Mouse (Mus musculus) lung, embryonic 16.5 days (tissue): Measurements from ENCODE around the gene Camp. TPM values are rescaled to one million over a fixed set of nuclear protein-coding genes. Genes with fewer than 3 reads are reported as not detected.
"Not testable (repeated sequence)": the region's sequence is repeated elsewhere in the genome, so short reads cannot be mapped to it uniquely, and the experiment has no call there.

Experiments used
- ATAC-seq: fragments of 200-750 bp; cut with Nextera tagmentation; 2 replicates; pipeline ENCODE4 v1.8.0; 2017; ENCODE audit warnings: low read depth, mild to moderate bottlenecking, moderate library complexity
- H3K27ac ChIP-seq: fragments of 300-500 bp; sonication (generic); 2 replicates; pipeline ENCODE4 v1.5.1; 2014; ENCODE audit warnings: mild to moderate bottlenecking, control low read depth, low read length
- H3K27me3 ChIP-seq: fragments of 300-500 bp; sonication (generic); 2 replicates; pipeline ENCODE4 v1.6.1; 2014; ENCODE audit warnings: low read depth, low read length, mixed read lengths; ENCODE audit not compliant: control insufficient read depth, insufficient read depth
- H3K36me3 ChIP-seq: fragments of 300-500 bp; sonication (generic); 2 replicates; pipeline ENCODE4 v1.6.1; 2014; ENCODE audit warnings: low read length; ENCODE audit not compliant: control insufficient read depth, insufficient read depth
- H3K4me1 ChIP-seq: fragments of 300-500 bp; sonication (generic); replicated peaks from 2 replicates; pipeline ENCODE4 v1.6.1; 2014; ENCODE audit warnings: low read length, mixed read lengths; ENCODE audit not compliant: control insufficient read depth, insufficient read depth
- H3K4me2 ChIP-seq: fragments of 300-500 bp; sonication (generic); 2 replicates; pipeline ENCODE4 v1.6.1; 2014; ENCODE audit warnings: low read depth, low read length, control low read depth
- H3K4me3 ChIP-seq: fragments of 300-500 bp; sonication (generic); 2 replicates; pipeline ENCODE4 v1.5.1; 2014; ENCODE audit warnings: mild to moderate bottlenecking, low read length, control low read depth
- H3K9ac ChIP-seq: fragments of 300-500 bp; sonication (generic); 2 replicates; pipeline ENCODE4 v1.6.1; 2014; ENCODE audit warnings: low read length, control low read depth
- H3K9me3 ChIP-seq: fragments of 300-500 bp; sonication (generic); 2 replicates; pipeline ENCODE4 v1.6.1; 2016; ENCODE audit warnings: low read length; ENCODE audit not compliant: control insufficient read depth
- WGBS: fragments of 180-500 bp; shearing (Covaris S2); extraction: QIAGEN DNeasy Blood & Tissue Kit; methylation state at CpG from one replicate; pipeline ENCODE4 v1.1.7; 2014; 5-methylcytosine and 5-hydroxymethylcytosine counted together
- microRNA-seq: library from miRNA; unstranded; fragments of <30 nt; microRNA quantifications from one replicate; pipeline ENCODE4, GENCODE M21; 2016
- polyA plus RNA-seq: library from polyadenylated mRNA; unstranded; fragments of >200 nt; fragmentation: Nextera tagmentation; extraction: Ambion mirVana; gene quantifications from 2 replicates; pipeline ENCODE4 v1.2.1, GENCODE M21; 2015

Camp gene
- polyA plus RNA-seq, 1 experiment from 2014 or later: 0.90 TPM

- ATAC-seq: peak; percentile 47
- no peaks in the 10 kb centered on the region for H3K36me3 ChIP-seq
- H3K4me3 ChIP-seq: no peak overlapping the region
- H3K4me2 ChIP-seq: no peak overlapping the region
- H3K4me1 ChIP-seq: no peaks in the 10 kb centered on the region
- H3K9ac ChIP-seq: no peak overlapping the region
- 50% methylated on average over 7 of the region's 7 CpGs for WGBS
- H3K27me3 ChIP-seq: no peaks in the 10 kb centered on the region
- no peak overlapping the region for H3K27ac ChIP-seq
- no peaks in the 10 kb centered on the region for H3K9me3 ChIP-seq
These were observed 36.0 kb downstream of the Camp start for GRCm38 (mm10) chr9:109813424-109813823.

GRCm38 (mm10) chr9:109811980-109812379, 37.4 kb downstream of the Camp start, which contains the start of gene Spink8:
TSS of gene Spink8 (plus strand) at chr9:109812280.
- Histone ChIP-seq H3K4me2 (no peak within 1 kb of the TSS), H3K27me3 (no peaks in the 10 kb centered on the region), H3K9ac (no peak within 1 kb of the TSS), H3K36me3 (no peaks in the 10 kb centered on the region), H3K9me3 (no peaks in the 10 kb centered on the region), H3K27ac (no peak within 1 kb of the TSS), H3K4me1 (no peaks in the 10 kb centered on the region), H3K4me3 (no peak within 1 kb of the TSS)
- WGBS: 73% methylated on average over 1 of the region's 1 CpGs
- no peak for ATAC-seq

- no peaks in the 10 kb centered on the region for H3K9me3 ChIP-seq
- H3K9ac ChIP-seq: no peak overlapping the region
- no peak overlapping the region for H3K4me2 ChIP-seq
- WGBS: 22% methylated on average over 3 of the region's 3 CpGs
- H3K27me3 ChIP-seq: no peaks in the 10 kb centered on the region
- no peak overlapping the region for H3K27ac ChIP-seq
- H3K4me3 ChIP-seq: no peak overlapping the region
- no peak for ATAC-seq
- no peaks in the 10 kb centered on the region for H3K4me1 ChIP-seq
- no peaks in the 10 kb centered on the region for H3K36me3 ChIP-seq
These were observed 41.5 kb downstream of the Camp start for GRCm38 (mm10) chr9:109807898-109808297.

GRCm38 (mm10) chr9:109806695-109807293, 42.6 kb downstream of the Camp start:
- Histone ChIP-seq H3K4me3 (no peak overlapping the region), H3K4me1 (no peaks in the 10 kb centered on the region), H3K9ac (no peak overlapping the region), H3K36me3 (no peaks in the 10 kb centered on the region), H3K4me2 (no peak overlapping the region), H3K9me3 (no peaks in the 10 kb centered on the region), H3K27ac (no peak overlapping the region), H3K27me3 (no peaks in the 10 kb centered on the region)
- ATAC-seq: no peak
- WGBS: 67% methylated on average over 2 of the region's 2 CpGs

GRCm38 (mm10) chr9:109806260-109806659, 43.2 kb downstream of the Camp start:
- 38% methylated on average over 1 of the region's 1 CpGs for WGBS
- Histone ChIP-seq H3K36me3 (no peaks in the 10 kb centered on the region), H3K4me1 (no peaks in the 10 kb centered on the region), H3K27ac (no peak overlapping the region), H3K27me3 (no peaks in the 10 kb centered on the region), H3K9me3 (no peaks in the 10 kb centered on the region), H3K4me2 (no peak overlapping the region), H3K4me3 (no peak overlapping the region), H3K9ac (no peak overlapping the region)
- ATAC-seq: no peak

GRCm38 (mm10) chr9:109805596-109805995, 43.8 kb downstream of the Camp start:
- H3K9ac ChIP-seq, H3K9me3 ChIP-seq, H3K4me2 ChIP-seq, ATAC-seq, H3K27ac ChIP-seq, H3K4me1 ChIP-seq, H3K4me3 ChIP-seq, H3K27me3 ChIP-seq, H3K36me3 ChIP-seq: not testable (repeated sequence)
- 69% methylated on average over 2 of the region's 2 CpGs for WGBS

- WGBS: 83% methylated on average over 1 of the region's 1 CpGs
- H3K4me1 ChIP-seq: no peaks in the 10 kb centered on the region
- H3K4me2 ChIP-seq: no peak overlapping the region
- no peak overlapping the region for H3K27ac ChIP-seq
- no peak for ATAC-seq
- no peaks in the 10 kb centered on the region for H3K9me3 ChIP-seq
- H3K9ac ChIP-seq: no peak overlapping the region
- no peaks in the 10 kb centered on the region for H3K36me3 ChIP-seq
- H3K4me3 ChIP-seq: no peak overlapping the region
- no peaks in the 10 kb centered on the region for H3K27me3 ChIP-seq
These were observed 51.4 kb downstream of the Camp start for GRCm38 (mm10) chr9:109798051-109798450.

Small RNAs within 50 kb of the gene (microRNA-seq; reads per million reads assigned to microRNA genes)
- 0.79 reads per million for gene Mir7089

Other genes starting within 250 kb of the Camp start
- not detected in 2 replicates for gene Fbxw24, start 223.6 kb downstream of the Camp start, polyA plus RNA-seq
- gene Fbxw25, start 185.0 kb downstream of the Camp start, polyA plus RNA-seq: not detected in 2 replicates
- gene Fbxw18, start 146.9 kb downstream of the Camp start, polyA plus RNA-seq: not detected in 2 replicates
- gene Fbxw26, start 103.5 kb downstream of the Camp start, polyA plus RNA-seq: not detected in 2 replicates
- gene Fbxw27, start 58.9 kb downstream of the Camp start, polyA plus RNA-seq: not detected in 2 replicates
- gene Spink8, start 37.3 kb downstream of the Camp start, polyA plus RNA-seq: not detected in 2 replicates
- gene Nme6, start 16.9 kb downstream of the Camp start, polyA plus RNA-seq: 48.3 and 50.1 TPM in 2 replicates
- gene Cdc25a, start 26.0 kb upstream of the Camp start, polyA plus RNA-seq: 24.5 and 25.0 TPM in 2 replicates
- 52.4 and 56.2 TPM in 2 replicates for gene Map4, start 81.8 kb upstream of the Camp start, polyA plus RNA-seq